Mouse (Mus musculus): Measurements from ENCODE around the gene Gm17467. TPM values are rescaled to one million over a fixed set of nuclear protein-coding genes. Genes with fewer than 3 reads are reported as not detected.
"Not testable (repeated sequence)": the region's sequence is repeated elsewhere in the genome, so short reads cannot be mapped to it uniquely, and the experiment has no call there.

The Gm17467 gene
- not detected for total RNA-seq (2021)
- long read RNA-seq, experiment 1 = 0 reads
- long read RNA-seq, experiment 2 = 0 reads

DNA sequence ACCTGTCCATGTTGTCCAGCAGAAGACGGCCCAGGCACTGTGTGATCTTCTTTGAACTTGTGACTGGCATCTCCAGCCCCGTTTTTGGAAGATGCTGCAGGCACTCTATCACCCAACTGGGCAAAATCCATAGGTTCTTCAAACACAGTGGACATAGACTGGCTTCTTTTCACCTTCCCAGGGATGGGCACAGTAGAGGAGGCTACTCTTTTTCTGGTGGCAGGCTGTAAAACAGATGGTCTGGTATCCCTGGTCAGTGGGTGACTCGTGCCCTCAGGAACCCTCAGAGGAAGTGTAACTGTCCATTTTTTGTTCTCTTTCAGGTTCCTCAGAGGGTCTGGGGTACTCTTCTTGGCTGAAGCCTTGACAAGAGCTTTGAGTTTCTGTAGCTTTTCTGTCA, at the start of gene Gm17467:
Gene Gm17467, minus strand, starts transcription at position 101 of the 400 bp plus-strand sequence.
- not testable (repeated sequence) for DNase-seq (ENCODE audit: low spot score in 2 of 2)

Other genes with a start within 250 kb of the Gm17467 start
- gene Cldn34c2, start 123.1 kb downstream of the Gm17467 start, total RNA-seq (2021) = 1 to 10 TPM in 1 of 2 experiments, not detected in 1; 6.6 TPM
- not detected for gene Cldn34c3, start 88.9 kb upstream of the Gm17467 start, total RNA-seq (2021)